Mouse (Mus musculus) liver, postnatal 0 days (tissue): ENCODE data around the gene Slc39a5.

Experiments used
- CTCF ChIP-seq: sonication (generic); IDR thresholded peaks from 2 replicates; pipeline ENCODE4 v1.5.1; 2016; ENCODE audit warnings: antibody characterized with exemption, low read depth
- EP300 ChIP-seq: IDR thresholded peaks from 2 replicates; pipeline ENCODE4 v1.6.1; 2016; ENCODE audit warnings: antibody characterized with exemption, low read depth, mild to moderate bottlenecking

- TF ChIP-seq CTCF: no peak
- no peak for TF ChIP-seq EP300
These were observed 34.8 kb upstream of the Slc39a5 start for GRCm38 (mm10) chr10:128435873-128436272.
